Mouse (Mus musculus): ENCODE data around the gene Pus1.

GRCm38 (mm10) chr5:110807453-110807852, 27.0 kb upstream of the Pus1 start:
- no peak for TF ChIP-seq CTCF (IDR thresholded peaks at IDR 0.05)
- TF ChIP-seq EP300 (IDR thresholded peaks at IDR 0.05), result no peak
